Mouse (Mus musculus) E14TG2a.4 (cell line): ENCODE results near the gene Etv5.
A peak's percentile ranks its signal among the peaks of the same experiment; 100 is the strongest.
"Not testable (repeated sequence)": the region's sequence is repeated elsewhere in the genome, so short reads cannot be mapped to it uniquely, and the experiment has no call there.

Experiments used
- H3K27me3 ChIP-seq: 2 replicates; pipeline ENCODE4 v1.6.1; 2014; ENCODE audit warnings: low read length, control low read depth; ENCODE audit not compliant: insufficient read depth
- H3K36me3 ChIP-seq: 2 replicates; pipeline ENCODE4 v1.6.1; 2014; ENCODE audit warnings: low read length, control low read depth; ENCODE audit not compliant: insufficient read depth
- H3K4me1 ChIP-seq: replicated peaks from 2 replicates; pipeline ENCODE4 v1.6.1; 2014; ENCODE audit warnings: low read depth, low read length, control low read depth
- H3K4me3 ChIP-seq: replicated peaks from 2 replicates; pipeline ENCODE4 v1.5.1; 2014; ENCODE audit warnings: mild to moderate bottlenecking, low read length
- H3K9me3 ChIP-seq: 2 replicates; pipeline ENCODE4 v1.6.1; 2014; ENCODE audit warnings: low read length, control low read depth
- CTCF ChIP-seq: conservative IDR thresholded peaks from 2 replicates; pipeline ENCODE4 v1.5.1; 2014; ENCODE audit warnings: low read length
- NANOG ChIP-seq: IDR thresholded peaks from 2 replicates; pipeline ENCODE4 v1.6.1; 2014; ENCODE audit warnings: borderline replicate concordance, low read length, mixed read lengths
- POU5F1 ChIP-seq: IDR thresholded peaks from 2 replicates; pipeline ENCODE4 v1.6.1; 2014; ENCODE audit warnings: low read length, borderline replicate concordance

Etv5 gene

DNA sequence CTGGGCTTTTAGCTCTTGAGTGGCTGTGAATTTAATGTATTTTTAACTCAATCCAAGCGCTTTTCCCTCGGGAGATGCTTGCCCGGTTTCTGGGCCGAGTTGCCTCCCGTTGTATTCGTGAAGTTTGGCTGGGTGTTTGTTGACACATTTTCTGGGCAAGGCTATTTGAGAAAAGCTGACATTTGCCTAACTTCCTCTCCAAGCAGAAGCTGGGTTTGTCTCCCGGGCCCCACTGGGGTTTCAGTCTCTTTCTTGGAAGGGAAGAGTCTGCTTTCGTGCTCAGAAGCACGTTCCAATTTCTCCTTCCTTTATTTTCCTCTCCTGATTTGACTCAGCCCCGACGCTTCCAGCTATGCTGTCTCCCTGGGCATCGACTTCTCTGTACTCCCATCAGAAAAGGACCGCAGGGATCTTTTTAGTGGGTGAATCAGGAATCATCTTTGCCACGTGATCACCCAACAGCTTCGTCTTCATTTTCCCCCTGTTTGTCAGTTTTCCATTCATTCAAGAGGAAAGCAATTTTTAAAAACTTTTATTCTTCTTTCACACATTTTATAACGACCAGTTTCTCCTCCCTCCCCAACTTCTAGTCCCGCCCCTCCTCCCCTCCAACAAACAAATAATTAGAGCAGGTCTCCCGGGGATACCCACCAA is 80.7 kb downstream of the Etv5 start:
- H3K9me3 ChIP-seq, result no peaks in the 10 kb centered on the region; the same call in 1 of the 2 replicates
- peaks cover 6% of the 10 kb centered on the region; the same call in 1 of the 2 replicates for H3K27me3 ChIP-seq
- TF ChIP-seq CTCF (no peak), NANOG (no peak), POU5F1 (no peak)

GRCm38 (mm10) chr16:22354177-22354576 is 85.3 kb downstream of the Etv5 start:
- TF ChIP-seq CTCF, result peak; percentile 52
- Histone ChIP-seq H3K9me3 (peaks cover 20% of the 10 kb centered on the region), H3K4me1 (peaks cover 12% of the 10 kb centered on the region)
- H3K36me3 ChIP-seq, H3K27me3 ChIP-seq, H3K4me3 ChIP-seq: not testable (repeated sequence)

More for the DNA sequence above, 80.7 kb downstream of the Etv5 start:
- no peak overlapping the region for H3K4me3 ChIP-seq
- H3K36me3 ChIP-seq, result no peaks in the 10 kb centered on the region
- peaks cover 20% of the 10 kb centered on the region for H3K4me1 ChIP-seq

- no peaks in the 10 kb centered on the region for H3K36me3 ChIP-seq
- peaks cover 11% of the 10 kb centered on the region for H3K4me1 ChIP-seq
- no peak overlapping the region for H3K4me3 ChIP-seq
- TF ChIP-seq POU5F1, result no peak
- 0 out of 2 replicates have a peak, but pooled peaks cover 2% of the 10 kb centered on the region for H3K27me3 ChIP-seq
- H3K9me3 ChIP-seq, result peaks cover 20% of the 10 kb centered on the region
Measured at GRCm38 (mm10) chr16:22353639-22354038, 85.9 kb downstream of the Etv5 start.

DNA sequence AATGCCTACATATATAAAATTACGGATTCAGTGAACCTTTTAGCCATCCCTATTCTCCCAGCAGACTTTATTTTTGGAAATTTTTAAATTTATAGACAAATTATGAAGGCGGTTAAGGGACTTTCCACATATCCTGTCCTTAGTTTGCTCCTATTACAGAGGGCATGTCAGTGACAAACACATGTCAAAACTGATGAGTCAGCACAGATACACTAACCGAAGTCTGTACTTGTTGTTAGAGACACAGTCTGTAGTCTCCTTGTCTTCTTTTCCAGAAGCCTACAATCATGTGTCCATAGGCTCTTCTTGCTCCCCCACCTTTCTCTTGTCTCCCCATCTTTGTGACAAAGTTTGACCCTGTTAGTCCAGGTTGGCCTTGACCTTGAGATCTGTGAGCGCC is 88.3 kb downstream of the Etv5 start:
- Histone ChIP-seq H3K9me3 (peaks cover 20% of the 10 kb centered on the region), H3K27me3 (no peaks in the 10 kb centered on the region), H3K36me3 (no peaks in the 10 kb centered on the region), H3K4me1 (peaks cover 19% of the 10 kb centered on the region), H3K4me3 (no peak overlapping the region)
- TF ChIP-seq POU5F1 (no peak), NANOG (no peak), CTCF (no peak)

DNA sequence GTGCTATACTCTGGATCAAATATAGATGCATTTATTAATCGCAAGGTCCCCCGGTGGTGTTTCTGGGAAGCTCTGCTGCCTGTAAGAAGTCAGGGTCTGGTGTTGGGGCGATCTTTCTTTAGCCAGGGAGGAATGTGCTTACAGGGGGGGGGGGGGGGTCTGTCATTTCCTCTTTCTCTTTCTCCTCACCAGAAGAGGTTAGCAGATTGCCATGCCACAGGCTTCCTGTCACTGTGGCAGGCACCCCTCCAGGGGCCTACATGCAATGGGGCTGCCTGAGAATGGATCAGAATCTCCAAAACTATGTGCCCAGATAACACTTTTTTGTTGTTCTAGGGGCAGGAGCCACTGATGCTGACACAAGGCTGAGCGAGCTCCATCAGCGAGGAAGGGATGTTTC is 89.7 kb downstream of the Etv5 start:
- Histone ChIP-seq H3K4me3 (no peak overlapping the region), H3K36me3 (no peaks in the 10 kb centered on the region), H3K4me1 (peaks cover 19% of the 10 kb centered on the region), H3K27me3 (no peaks in the 10 kb centered on the region), H3K9me3 (peaks cover 20% of the 10 kb centered on the region)
- TF ChIP-seq NANOG (no peak), POU5F1 (no peak), CTCF (no peak)

DNA sequence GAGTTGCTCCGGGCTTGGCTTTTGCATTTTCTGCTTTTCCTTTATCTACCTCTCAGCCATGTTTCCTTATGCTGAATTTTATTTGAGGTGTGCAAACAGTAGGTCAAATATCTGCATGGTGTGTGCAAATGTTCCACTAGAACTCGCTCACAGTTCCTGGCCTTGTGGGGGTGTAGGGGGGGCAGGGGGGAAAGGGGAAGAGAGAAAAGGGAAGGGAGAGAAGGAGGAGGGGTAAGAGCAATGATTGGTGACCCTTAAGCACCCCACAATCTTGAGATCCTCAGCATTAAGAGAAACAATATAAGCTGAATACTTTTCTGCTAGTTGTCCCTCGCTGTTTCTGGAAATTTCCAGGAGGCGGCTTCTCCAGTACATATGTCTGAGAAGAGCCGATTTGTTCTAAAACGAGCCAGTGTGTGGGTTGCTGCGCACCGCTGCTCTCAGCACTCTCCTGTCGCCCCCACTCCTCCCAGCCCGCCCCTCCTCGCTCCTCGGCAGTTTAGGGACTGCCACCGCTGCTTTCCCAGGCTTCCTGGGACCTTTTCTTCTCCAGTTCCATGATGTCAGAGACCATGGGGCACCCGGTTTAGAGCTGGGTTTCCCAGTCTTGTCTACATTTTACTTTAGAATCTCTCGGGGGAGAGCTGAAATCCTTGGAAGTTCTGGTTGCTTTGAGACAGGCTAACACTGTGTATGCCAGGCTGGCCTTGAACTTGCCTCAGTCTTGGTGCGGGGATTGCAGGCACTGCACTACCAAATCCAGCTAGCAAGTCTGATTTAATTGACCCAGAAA is 90.8 kb downstream of the Etv5 start:
- Histone ChIP-seq H3K27me3 (0 out of 2 replicates have a peak, but pooled peaks cover 3% of the 10 kb centered on the region), H3K9me3 (peaks cover 20% of the 10 kb centered on the region), H3K36me3 (no peaks in the 10 kb centered on the region), H3K4me1 (peaks cover 18% of the 10 kb centered on the region), H3K4me3 (no peak overlapping the region)
- no peak for TF ChIP-seq CTCF

DNA sequence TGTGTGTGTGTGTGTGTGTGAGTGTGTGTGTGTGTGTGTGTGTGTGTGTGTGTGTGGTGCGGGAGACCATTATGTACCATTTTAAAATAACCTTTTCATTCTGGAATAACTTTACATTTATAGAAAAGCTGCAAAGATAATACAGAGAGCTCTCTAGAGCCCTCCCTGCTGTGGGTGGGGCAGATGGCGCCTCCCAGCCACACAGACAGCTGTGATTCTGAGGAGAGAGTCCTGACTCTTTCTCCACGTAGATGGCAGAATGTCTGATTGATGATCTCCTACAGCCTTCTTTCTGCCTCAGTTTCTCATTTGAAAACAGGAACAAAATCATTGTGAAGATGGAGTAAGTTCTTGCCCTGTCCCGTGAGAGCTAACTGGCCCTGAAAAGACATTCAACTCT is 91.5 kb downstream of the Etv5 start:
- Histone ChIP-seq H3K27me3 (0 out of 2 replicates have a peak, but pooled peaks cover 5% of the 10 kb centered on the region), H3K4me3 (no peak overlapping the region), H3K4me1 (peaks cover 17% of the 10 kb centered on the region), H3K9me3 (peaks cover 20% of the 10 kb centered on the region), H3K36me3 (no peaks in the 10 kb centered on the region)
- TF ChIP-seq CTCF (no peak), NANOG (no peak), POU5F1 (no peak)

DNA sequence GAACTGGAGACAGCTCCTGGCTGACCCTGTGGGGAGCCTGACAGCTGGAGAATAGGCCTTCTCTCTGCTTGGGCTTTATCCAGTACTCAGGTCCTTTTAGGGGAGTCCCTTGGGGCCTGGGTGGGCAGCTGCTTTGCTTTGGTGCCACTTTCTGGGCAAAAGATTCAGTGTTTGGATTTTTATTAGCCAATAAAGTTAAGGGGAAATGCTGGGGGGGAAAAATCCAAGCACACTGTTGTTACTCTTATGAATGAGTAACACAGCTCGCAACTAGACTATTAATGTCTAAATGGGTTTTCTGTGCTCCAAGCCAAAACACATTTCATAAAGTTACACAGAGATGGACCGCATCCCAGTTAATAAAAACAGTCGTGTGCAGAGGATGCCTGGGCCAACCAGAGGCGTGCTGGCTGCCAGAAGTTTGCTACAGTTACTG is 98.3 kb downstream of the Etv5 start:
- no peaks in the 10 kb centered on the region for H3K9me3 ChIP-seq
- 0 out of 2 replicates have a peak, but pooled peaks cover 9% of the 10 kb centered on the region for H3K27me3 ChIP-seq
- TF ChIP-seq CTCF, result no peak
- TF ChIP-seq NANOG, result no peak
- TF ChIP-seq POU5F1, result no peak
- no peaks in the 10 kb centered on the region for H3K36me3 ChIP-seq
- H3K4me3 ChIP-seq, result no peak overlapping the region
- H3K4me1 ChIP-seq, result no peaks in the 10 kb centered on the region

GRCm38 (mm10) chr16:22335781-22336180 is 103.7 kb downstream of the Etv5 start:
- TF ChIP-seq POU5F1 (no peak), NANOG (no peak), CTCF (no peak)
- no peak overlapping the region for H3K4me3 ChIP-seq
- H3K27me3 ChIP-seq, result no peaks in the 10 kb centered on the region
- H3K36me3 ChIP-seq, result no peaks in the 10 kb centered on the region
- H3K4me1 ChIP-seq, result 0 out of 2 replicates have a peak, but pooled peaks cover 2% of the 10 kb centered on the region
- H3K9me3 ChIP-seq, result peaks cover 15% of the 10 kb centered on the region
